11 mouse cellular contexts compared by ENCODE assay signal in genomic region chr12:39073289-39074022, GRCm38 (mm10).
DNase-seq lines count a peak whose midpoint lies in the region; ATAC-seq and TF ChIP-seq lines count a peak whose summit lies in the region.
"Had no signal": no experiment of that assay in that cellular context is flagged by ENCODE, and none has a peak within 500 bp of the region (broad histone marks: within the 10 kb centered on the region; RNA-seq: fewer than 3 reads in every experiment).

No protein-coding gene starts in this region.

- no peak overlapping the region for H3K9ac ChIP-seq in forebrain, embryonic 11.5 days (ENCODE audit: low read length)
- H3K9ac ChIP-seq in forebrain, embryonic 13.5 days, result no peak overlapping the region
- H3K9ac ChIP-seq in midbrain, postnatal 0 days (replicated peaks; ENCODE audit: low read length, poor library complexity, severe bottlenecking), result no peak overlapping the region
- H3K9ac ChIP-seq: lung, embryonic 14.5 days; neural tube, embryonic 15.5 days had no signal

- H3K27me3 ChIP-seq in forebrain, embryonic 11.5 days (ENCODE audit: control insufficient read depth, insufficient read depth, low read length), result no peaks in the 10 kb centered on the region
- no peaks in the 10 kb centered on the region for H3K27me3 ChIP-seq in forebrain, embryonic 10.5 days (ENCODE audit: poor library complexity, severe bottlenecking)
- no peaks in the 10 kb centered on the region for H3K27me3 ChIP-seq in forebrain, embryonic 13.5 days
- no peaks in the 10 kb centered on the region for H3K27me3 ChIP-seq in midbrain, postnatal 0 days (ENCODE audit: insufficient read depth, low read length)
- H3K27me3 ChIP-seq: neural tube, embryonic 15.5 days had no signal

- TF ChIP-seq CTCF in midbrain, postnatal 0 days (IDR thresholded peaks at IDR 0.05), result no peak

- no peaks in the 10 kb centered on the region for H3K4me1 ChIP-seq in forebrain, embryonic 11.5 days (replicated peaks; ENCODE audit: control insufficient read depth, insufficient read depth, low read length)
- no peaks in the 10 kb centered on the region for H3K4me1 ChIP-seq in forebrain, embryonic 10.5 days
- H3K4me1 ChIP-seq in forebrain, embryonic 13.5 days, result peaks cover 13% of the 10 kb centered on the region
- no peaks in the 10 kb centered on the region for H3K4me1 ChIP-seq in midbrain, postnatal 0 days (ENCODE audit: insufficient read depth, low read length)

- H3K9me3 ChIP-seq in forebrain, embryonic 11.5 days (ENCODE audit: control insufficient read depth, low read length), result no peaks in the 10 kb centered on the region
- no peaks in the 10 kb centered on the region for H3K9me3 ChIP-seq in forebrain, embryonic 10.5 days
- no peaks in the 10 kb centered on the region for H3K9me3 ChIP-seq in forebrain, embryonic 13.5 days (replicated peaks)
- H3K9me3 ChIP-seq in midbrain, postnatal 0 days (ENCODE audit: low read length), result no peaks in the 10 kb centered on the region
- H3K9me3 ChIP-seq: neural tube, embryonic 15.5 days had no signal

- ATAC-seq in forebrain, embryonic 11.5 days (replicated peaks; ENCODE audit: low FRiP score), result peak; percentile 75
- ATAC-seq in forebrain, embryonic 13.5 days, result peak; percentile 92
- ATAC-seq in midbrain, postnatal 0 days (ENCODE audit: low FRiP score), result no peak

- H3K36me3 ChIP-seq in forebrain, embryonic 11.5 days (ENCODE audit: control insufficient read depth, insufficient read depth, low read length), result no peaks in the 10 kb centered on the region
- H3K36me3 ChIP-seq in forebrain, embryonic 10.5 days (replicated peaks), result no peaks in the 10 kb centered on the region
- H3K36me3 ChIP-seq in forebrain, embryonic 13.5 days (ENCODE audit: poor library complexity, severe bottlenecking), result no peaks in the 10 kb centered on the region
- H3K36me3 ChIP-seq in midbrain, postnatal 0 days (ENCODE audit: insufficient read depth, low read length), result no peaks in the 10 kb centered on the region
- H3K36me3 ChIP-seq: neural tube, embryonic 15.5 days had no signal

- no peak overlapping the region for H3K27ac ChIP-seq in forebrain, embryonic 11.5 days (ENCODE audit: low read depth, low read length)
- H3K27ac ChIP-seq in forebrain, embryonic 10.5 days, result no peak overlapping the region
- H3K27ac ChIP-seq in forebrain, embryonic 13.5 days, result no peak overlapping the region
- H3K27ac ChIP-seq in midbrain, postnatal 0 days (ENCODE audit: low read depth, low read length), result no peak overlapping the region
- H3K27ac ChIP-seq: neural tube, embryonic 15.5 days had no signal

- H3K4me3 ChIP-seq in forebrain, embryonic 11.5 days (ENCODE audit: low read depth, low read length), result no peak overlapping the region
- no peak overlapping the region for H3K4me3 ChIP-seq in forebrain, embryonic 10.5 days
- H3K4me3 ChIP-seq in forebrain, embryonic 13.5 days, result no peak overlapping the region
- H3K4me3 ChIP-seq in midbrain, postnatal 0 days (ENCODE audit: low read depth, low read length), result no peak overlapping the region
- H3K4me3 ChIP-seq: neural tube, embryonic 15.5 days had no signal

- no peak overlapping the region for H3K4me2 ChIP-seq in forebrain, embryonic 11.5 days (ENCODE audit: low read depth, low read length, severe bottlenecking)
- no peak overlapping the region for H3K4me2 ChIP-seq in forebrain, embryonic 13.5 days
- no peak overlapping the region for H3K4me2 ChIP-seq in midbrain, postnatal 0 days (ENCODE audit: low read depth, low read length, poor library complexity, severe bottlenecking)
- H3K4me2 ChIP-seq: lung, embryonic 14.5 days; neural tube, embryonic 15.5 days had no signal

- WGBS in forebrain, embryonic 11.5 days, result 72% methylated on average over 15 of the region's 15 CpGs
- 88% methylated on average over 15 of the region's 15 CpGs for WGBS in forebrain, embryonic 10.5 days
- 48% methylated on average over 15 of the region's 15 CpGs for WGBS in forebrain, embryonic 13.5 days
- 72% methylated on average over 15 of the region's 15 CpGs for WGBS in midbrain, postnatal 0 days

- peak; percentile 53 for DNase-seq in forebrain, embryonic 11.5 days (ENCODE audit: low spot score)
- DNase-seq in forebrain, embryonic 10.5 days (ENCODE audit: extremely low spot score, low spot score), result no peak
- peak; percentile 1 for DNase-seq in retina, embryonic 14.5 days (ENCODE audit: low spot score)
- DNase-seq in retina, postnatal 1 day, result no peak
- DNase-seq in midbrain, postnatal 0 days (ENCODE audit: low spot score), result peak; percentile 17
- no peak for DNase-seq in heart, postnatal 4 days
- no peak for DNase-seq in adrenal gland, adult 8-10 months
- DNase-seq: kidney, adult 2 months had no signal

Comparison
In these comparisons a context has a peak if more than half of its experiments do, and no peak if none do; other contexts are left out.
1. DNase-seq: peak in forebrain, embryonic 11.5 days (single experiment), retina, embryonic 14.5 days (single experiment) and midbrain, postnatal 0 days (single experiment); none in forebrain, embryonic 10.5 days (single experiment), retina, postnatal 1 day (single experiment), heart, postnatal 4 days (single experiment) and adrenal gland, adult 8-10 months (single experiment).